9 mouse cellular contexts compared by ENCODE assay signal in genomic region chr6:90716853-90717252, GRCm38 (mm10).
DNase-seq lines count a peak whose midpoint lies in the region; ATAC-seq and TF ChIP-seq lines count a peak whose summit lies in the region.
"Had no signal": no experiment of that assay in that cellular context is flagged by ENCODE, and none has a peak within 500 bp of the region (broad histone marks: within the 10 kb centered on the region; RNA-seq: fewer than 3 reads in every experiment).

No protein-coding gene starts in this region.

- ATAC-seq in forebrain, embryonic 14.5 days = no peak
- ATAC-seq in limb, embryonic 12.5 days (ENCODE audit: insufficient number of reproducible peaks, insufficient read depth, low FRiP score, low TSS enrichment, low read depth) = 0 out of 2 replicates have a peak, but pooled peaks have one; percentile 4
- ATAC-seq in neural tube, embryonic 13.5 days (ENCODE audit: low read depth) = no peak

- TF ChIP-seq POLR2A in liver, adult 2 months (IDR thresholded peaks at IDR 0.05; ENCODE audit: extremely low read depth, insufficient read depth, low read length) = no peak

- H3K4me2 ChIP-seq in forebrain, embryonic 14.5 days (ENCODE audit: low read length) = peak overlapping the region; percentile 83
- peak overlapping the region; percentile 89 for H3K4me2 ChIP-seq in limb, embryonic 12.5 days
- peak overlapping the region; percentile 70 for H3K4me2 ChIP-seq in neural tube, embryonic 13.5 days

- no peaks in the 10 kb centered on the region for H3K36me3 ChIP-seq in liver, adult 2 months (ENCODE audit: control insufficient read depth, insufficient read depth, low read length)
- H3K36me3 ChIP-seq in forebrain, embryonic 14.5 days (ENCODE audit: control insufficient read depth, insufficient read depth, low read length) = no peaks in the 10 kb centered on the region
- H3K36me3 ChIP-seq in limb, embryonic 12.5 days = peaks cover 3% of the 10 kb centered on the region; the same call in 1 of the 2 replicates
- H3K36me3 ChIP-seq in neural tube, embryonic 13.5 days = no peaks in the 10 kb centered on the region

- WGBS in liver, adult 2 months = 62% methylated on average over 4 of the region's 4 CpGs
- 49% methylated on average over 4 of the region's 4 CpGs for WGBS in forebrain, embryonic 14.5 days
- WGBS in limb, embryonic 12.5 days = 31% methylated on average over 4 of the region's 4 CpGs
- 32% methylated on average over 4 of the region's 4 CpGs for WGBS in neural tube, embryonic 13.5 days

- H3K4me3 ChIP-seq in liver, adult 2 months (ENCODE audit: insufficient read depth, low read depth, low read length) = no peak overlapping the region
- no peak overlapping the region; the same call in 1 of the 2 replicates for H3K4me3 ChIP-seq in forebrain, embryonic 14.5 days (ENCODE audit: low read depth, low read length)
- H3K4me3 ChIP-seq in limb, embryonic 12.5 days (replicated peaks) = peak overlapping the region; percentile 80
- H3K4me3 ChIP-seq in neural tube, embryonic 13.5 days = peak overlapping the region; percentile 49; the same call in 1 of the 2 replicates

- no peaks in the 10 kb centered on the region for H3K27me3 ChIP-seq in liver, adult 2 months (ENCODE audit: control insufficient read depth, insufficient read depth, low read length)
- H3K27me3 ChIP-seq in forebrain, embryonic 14.5 days (replicated peaks; ENCODE audit: control insufficient read depth, insufficient read depth, low read length) = no peaks in the 10 kb centered on the region
- no peaks in the 10 kb centered on the region; the same call in 1 of the 2 replicates for H3K27me3 ChIP-seq in limb, embryonic 12.5 days
- no peaks in the 10 kb centered on the region for H3K27me3 ChIP-seq in neural tube, embryonic 13.5 days
- H3K27me3 ChIP-seq: Patski had no signal

- H3K9ac ChIP-seq in liver, adult 2 months (ENCODE audit: low read depth, low read length) = no peak overlapping the region
- H3K9ac ChIP-seq in forebrain, embryonic 14.5 days (ENCODE audit: low read length) = no peak overlapping the region
- H3K9ac ChIP-seq in limb, embryonic 12.5 days (replicated peaks) = 0 out of 2 replicates have a peak overlapping the region, but pooled peaks have one; percentile 85
- peak overlapping the region; percentile 72; the same call in 1 of the 2 replicates for H3K9ac ChIP-seq in neural tube, embryonic 13.5 days

- H3K27ac ChIP-seq in liver, adult 2 months (replicated peaks; ENCODE audit: insufficient read depth, low read depth, low read length) = 0 out of 2 replicates have a peak overlapping the region, but pooled peaks have one; percentile 3
- no peak overlapping the region for H3K27ac ChIP-seq in forebrain, embryonic 14.5 days (ENCODE audit: low read depth, low read length)
- H3K27ac ChIP-seq in limb, embryonic 12.5 days = peak overlapping the region; percentile 88; the same call in 1 of the 2 replicates
- H3K27ac ChIP-seq in neural tube, embryonic 13.5 days (replicated peaks) = no peak overlapping the region

- peaks cover 32% of the 10 kb centered on the region for H3K4me1 ChIP-seq in liver, adult 2 months (ENCODE audit: control insufficient read depth, insufficient read depth, low read length)
- peaks cover 46% of the 10 kb centered on the region for H3K4me1 ChIP-seq in forebrain, embryonic 14.5 days (ENCODE audit: control insufficient read depth, insufficient read depth, low read length)
- peaks cover 52% of the 10 kb centered on the region for H3K4me1 ChIP-seq in limb, embryonic 12.5 days (replicated peaks)
- H3K4me1 ChIP-seq in neural tube, embryonic 13.5 days (replicated peaks) = peaks cover 76% of the 10 kb centered on the region

- no peak for DNase-seq in liver, adult 2 months (ENCODE audit: extremely low read depth, low read depth, low spot score)
- no peak for DNase-seq in liver
- DNase-seq in forebrain, embryonic 14.5 days (ENCODE audit: low spot score) = no peak
- no peak for DNase-seq in frontal cortex, postnatal 10 days (ENCODE audit: low spot score in 2 of 2)
- no peak for DNase-seq in right cerebral cortex, postnatal 36 days (ENCODE audit: low spot score in 2 of 2)
- no peak for DNase-seq in layer of hippocampus, postnatal 10 days (ENCODE audit: low spot score in 2 of 2)

- no peak for TF ChIP-seq CTCF in liver, adult 2 months (IDR thresholded peaks at IDR 0.05; ENCODE audit: low read depth, low read length)

- H3K9me3 ChIP-seq in forebrain, embryonic 14.5 days (replicated peaks; ENCODE audit: control insufficient read depth, low read length) = no peaks in the 10 kb centered on the region
- no peaks in the 10 kb centered on the region for H3K9me3 ChIP-seq in limb, embryonic 12.5 days
- H3K9me3 ChIP-seq in neural tube, embryonic 13.5 days = no peaks in the 10 kb centered on the region

- peaks cover 15% of the 10 kb centered on the region; the same call in 1 of the 2 replicates for H3K79me2 ChIP-seq in liver, adult 2 months (ENCODE audit: control insufficient read depth, insufficient read depth, low read length)

Comparison
In these comparisons a context has a peak if more than half of its experiments do, and no peak if none do; other contexts are left out.
1. H3K27ac ChIP-seq: peak in liver, adult 2 months (single experiment) and limb, embryonic 12.5 days (single experiment); none in forebrain, embryonic 14.5 days (single experiment) and neural tube, embryonic 13.5 days (single experiment).
2. H3K4me3 ChIP-seq: peak in limb, embryonic 12.5 days (single experiment) and neural tube, embryonic 13.5 days (single experiment); none in liver, adult 2 months (single experiment) and forebrain, embryonic 14.5 days (single experiment).
3. H3K9ac ChIP-seq: peak in limb, embryonic 12.5 days (single experiment) and neural tube, embryonic 13.5 days (single experiment); none in liver, adult 2 months (single experiment) and forebrain, embryonic 14.5 days (single experiment).
4. Peak in every context shown above with its lines, with median percentiles within 50 percentile points of each other: H3K4me2 ChIP-seq.